Mouse (Mus musculus): ENCODE measurements at regions not wholly inside any gene's neighbourhood (a gene's known extent, or its start where the extent isn't known, plus 50 kb on each side); places are given as distances from the start of the nearest gene placed in this dataset.
"Not testable (repeated sequence)": the region's sequence is repeated elsewhere in the genome, so short reads cannot be mapped to it uniquely, and the experiment has no call there.

GRCm38 (mm10) chr13:10970721-10971120 is 610.1 kb upstream of the Chrm3 start:
- H3K36me3 ChIP-seq (replicated peaks; ENCODE audit: control insufficient read depth, insufficient read depth, low read length), result no peaks in the 10 kb centered on the region
- DNase-seq (ENCODE audit: low spot score), result no peak
- TF ChIP-seq CTCF (IDR thresholded peaks at IDR 0.05; ENCODE audit: low read depth) (no peak), EP300 (IDR thresholded peaks at IDR 0.05; ENCODE audit: low read depth) (no peak)
- H3K9me3 ChIP-seq (replicated peaks; ENCODE audit: control insufficient read depth, low read length), result no peaks in the 10 kb centered on the region
- no peak overlapping the region for H3K4me2 ChIP-seq (ENCODE audit: low read depth, low read length)
- ATAC-seq (ENCODE audit: insufficient read depth, low read depth), result no peak
- H3K9ac ChIP-seq (replicated peaks; ENCODE audit: low read depth, low read length), result no peak overlapping the region
- H3K27me3 ChIP-seq (ENCODE audit: control insufficient read depth, insufficient read depth, low read length), result no peaks in the 10 kb centered on the region
- H3K27ac ChIP-seq (ENCODE audit: low read depth), result no peak overlapping the region
- WGBS, result 77% methylated on average over 3 of the region's 3 CpGs
- H3K4me1 ChIP-seq (ENCODE audit: control insufficient read depth, insufficient read depth), result no peaks in the 10 kb centered on the region
- no peak overlapping the region for H3K4me3 ChIP-seq (ENCODE audit: low read depth, low read length)

- 85% methylated on average over 3 of the region's 3 CpGs for WGBS
- Histone ChIP-seq H3K9ac (replicated peaks; ENCODE audit: low read depth, low read length) (no peak overlapping the region), H3K27me3 (ENCODE audit: control insufficient read depth, insufficient read depth, low read length) (no peaks in the 10 kb centered on the region), H3K4me2 (ENCODE audit: low read depth, low read length) (no peak overlapping the region), H3K27ac (ENCODE audit: low read depth) (no peak overlapping the region), H3K4me3 (ENCODE audit: low read depth, low read length) (no peak overlapping the region), H3K36me3 (replicated peaks; ENCODE audit: control insufficient read depth, insufficient read depth, low read length) (no peaks in the 10 kb centered on the region), H3K4me1 (ENCODE audit: control insufficient read depth, insufficient read depth) (no peaks in the 10 kb centered on the region), H3K9me3 (replicated peaks; ENCODE audit: control insufficient read depth, low read length) (no peaks in the 10 kb centered on the region)
- TF ChIP-seq CTCF (IDR thresholded peaks at IDR 0.05; ENCODE audit: low read depth), result no peak
- no peak for TF ChIP-seq EP300 (IDR thresholded peaks at IDR 0.05; ENCODE audit: low read depth)
- DNase-seq (ENCODE audit: low spot score) (no peak), ATAC-seq (ENCODE audit: insufficient read depth, low read depth) (no peak)
These were observed 592.3 kb upstream of the Chrm3 start for GRCm38 (mm10) chr13:10952923-10953322.

GRCm38 (mm10) chr13:10950658-10951057 is 590.0 kb upstream of the Chrm3 start:
- 69% methylated on average over 8 of the region's 9 CpGs for WGBS
- H3K4me3 ChIP-seq (ENCODE audit: low read depth, low read length); H3K9ac ChIP-seq (replicated peaks; ENCODE audit: low read depth, low read length); H3K4me1 ChIP-seq (ENCODE audit: control insufficient read depth, insufficient read depth); H3K27ac ChIP-seq (ENCODE audit: low read depth); ATAC-seq (ENCODE audit: insufficient read depth, low read depth); H3K36me3 ChIP-seq (replicated peaks; ENCODE audit: control insufficient read depth, insufficient read depth, low read length); H3K9me3 ChIP-seq (replicated peaks; ENCODE audit: control insufficient read depth, low read length); DNase-seq (ENCODE audit: low spot score); H3K27me3 ChIP-seq (ENCODE audit: control insufficient read depth, insufficient read depth, low read length); H3K4me2 ChIP-seq (ENCODE audit: low read depth, low read length): not testable (repeated sequence)

GRCm38 (mm10) chr13:10947398-10947797 is 586.8 kb upstream of the Chrm3 start:
- DNase-seq (ENCODE audit: low spot score), result no peak
- 66% methylated on average over 2 of the region's 2 CpGs for WGBS
- Histone ChIP-seq H3K9ac (replicated peaks; ENCODE audit: low read depth, low read length) (no peak overlapping the region), H3K9me3 (replicated peaks; ENCODE audit: control insufficient read depth, low read length) (no peaks in the 10 kb centered on the region), H3K36me3 (replicated peaks; ENCODE audit: control insufficient read depth, insufficient read depth, low read length) (no peaks in the 10 kb centered on the region), H3K4me3 (ENCODE audit: low read depth, low read length) (no peak overlapping the region), H3K4me2 (ENCODE audit: low read depth, low read length) (no peak overlapping the region), H3K27ac (ENCODE audit: low read depth) (no peak overlapping the region), H3K27me3 (ENCODE audit: control insufficient read depth, insufficient read depth, low read length) (no peaks in the 10 kb centered on the region), H3K4me1 (ENCODE audit: control insufficient read depth, insufficient read depth) (no peaks in the 10 kb centered on the region)
- ATAC-seq (ENCODE audit: insufficient read depth, low read depth), result no peak
- TF ChIP-seq CTCF (IDR thresholded peaks at IDR 0.05; ENCODE audit: low read depth) (no peak), EP300 (IDR thresholded peaks at IDR 0.05; ENCODE audit: low read depth) (no peak)

- no peak overlapping the region for H3K9ac ChIP-seq (replicated peaks; ENCODE audit: low read depth, low read length)
- H3K4me2 ChIP-seq (ENCODE audit: low read depth, low read length), result no peak overlapping the region
- no peak overlapping the region for H3K4me3 ChIP-seq (ENCODE audit: low read depth, low read length)
- H3K27me3 ChIP-seq (ENCODE audit: control insufficient read depth, insufficient read depth, low read length), result no peaks in the 10 kb centered on the region
- H3K9me3 ChIP-seq (replicated peaks; ENCODE audit: control insufficient read depth, low read length), result no peaks in the 10 kb centered on the region
- TF ChIP-seq EP300 (IDR thresholded peaks at IDR 0.05; ENCODE audit: low read depth) (no peak), CTCF (IDR thresholded peaks at IDR 0.05; ENCODE audit: low read depth) (no peak)
- H3K27ac ChIP-seq (ENCODE audit: low read depth), result no peak overlapping the region
- H3K36me3 ChIP-seq (replicated peaks; ENCODE audit: control insufficient read depth, insufficient read depth, low read length), result no peaks in the 10 kb centered on the region
- ATAC-seq (ENCODE audit: insufficient read depth, low read depth), result no peak
- no peaks in the 10 kb centered on the region for H3K4me1 ChIP-seq (ENCODE audit: control insufficient read depth, insufficient read depth)
- DNase-seq (ENCODE audit: low spot score), result no peak
- WGBS, result 56% methylated on average over 4 of the region's 4 CpGs
These were observed 583.2 kb upstream of the Chrm3 start for GRCm38 (mm10) chr13:10943877-10944276.

- peak; percentile 47 for TF ChIP-seq CTCF (IDR thresholded peaks at IDR 0.05; ENCODE audit: low read depth)
- no peak for TF ChIP-seq EP300 (IDR thresholded peaks at IDR 0.05; ENCODE audit: low read depth)
- Histone ChIP-seq H3K9me3 (replicated peaks; ENCODE audit: control insufficient read depth, low read length) (0 out of 2 replicates have a peak, but pooled peaks cover 3% of the 10 kb centered on the region), H3K27me3 (ENCODE audit: control insufficient read depth, insufficient read depth, low read length) (no peaks in the 10 kb centered on the region), H3K4me3 (ENCODE audit: low read depth, low read length) (no peak overlapping the region), H3K4me2 (ENCODE audit: low read depth, low read length) (no peak overlapping the region), H3K4me1 (ENCODE audit: control insufficient read depth, insufficient read depth) (no peaks in the 10 kb centered on the region), H3K9ac (replicated peaks; ENCODE audit: low read depth, low read length) (no peak overlapping the region), H3K36me3 (replicated peaks; ENCODE audit: control insufficient read depth, insufficient read depth, low read length) (no peaks in the 10 kb centered on the region), H3K27ac (ENCODE audit: low read depth) (no peak overlapping the region)
- 52% methylated on average over 4 of the region's 4 CpGs for WGBS
- ATAC-seq (ENCODE audit: insufficient read depth, low read depth), result no peak
- DNase-seq (ENCODE audit: low spot score), result no peak
These were observed 581.5 kb upstream of the Chrm3 start for GRCm38 (mm10) chr13:10942031-10942655.
